Mouse (Mus musculus) myocyte (in vitro differentiated cells): ENCODE results near the gene Gnaq.

Source experiments
- CEBPB ChIP-seq: IDR thresholded peaks from 2 replicates; pipeline ENCODE4 v1.6.1; 2011; ENCODE audit warnings: mild to moderate bottlenecking, moderate library complexity; ENCODE audit not compliant: poor library complexity, insufficient read depth, severe bottlenecking
- MAX ChIP-seq: IDR thresholded peaks from one replicate; pipeline ENCODE4 v1.6.1; 2011; ENCODE audit warnings: low read depth, mild to moderate bottlenecking, control low read depth
- MYOD1 ChIP-seq, 3 experiments: IDR thresholded peaks; one replicate each; pipeline ENCODE4 v1.6.1; 2011; ENCODE audit warnings: control low read depth in 2 of 3, low read depth in 2 of 3, mild to moderate bottlenecking in 2 of 3, moderate library complexity in 1 of 3; ENCODE audit not compliant: insufficient read length in 2 of 3, control insufficient read depth in 1 of 3
- MYOG ChIP-seq, 3 experiments: IDR thresholded peaks; one replicate each; pipeline ENCODE4 v1.6.1; 2011; ENCODE audit warnings: control low read depth in 2 of 3, low read depth in 2 of 3, mild to moderate bottlenecking in 2 of 3; ENCODE audit not compliant: insufficient read length in 2 of 3, control insufficient read depth in 1 of 3, insufficient read depth in 1 of 3
- POLR2A ChIP-seq: IDR thresholded peaks from one replicate; pipeline ENCODE4 v1.6.1; 2011; ENCODE audit warnings: low read depth, mild to moderate bottlenecking, control low read depth, moderate library complexity; ENCODE audit not compliant: insufficient read length
- POLR2AphosphoS2 ChIP-seq: IDR thresholded peaks from one replicate; pipeline ENCODE4 v1.6.1; 2011; ENCODE audit warnings: low read depth, control low read depth; ENCODE audit not compliant: insufficient read length
- TCF12 ChIP-seq: IDR thresholded peaks from one replicate; pipeline ENCODE4 v1.6.1; 2011; ENCODE audit warnings: mild to moderate bottlenecking, control low read depth; ENCODE audit not compliant: poor library complexity, insufficient read depth, severe bottlenecking
- USF1 ChIP-seq: IDR thresholded peaks from one replicate; pipeline ENCODE4 v1.6.1; 2011; ENCODE audit warnings: low read depth, mild to moderate bottlenecking, control low read depth, moderate library complexity

GRCm38 (mm10) chr19:16386514-16386913, 253.9 kb downstream of the Gnaq start:
- TF ChIP-seq POLR2A (no peak), POLR2AphosphoS2 (no peak), USF1 (no peak), MAX (no peak), MYOG (IDR thresholded peaks at IDR 0.05; ENCODE audit: control insufficient read depth in 1 of 3, insufficient read depth in 1 of 3, insufficient read length in 2 of 3, low read depth in 2 of 3) (no peak), TCF12 (no peak), CEBPB (no peak), MYOD1 (IDR thresholded peaks at IDR 0.05; ENCODE audit: control insufficient read depth in 1 of 3, insufficient read length in 2 of 3, low read depth in 2 of 3) (peak in 1 of 3 experiments; percentile 33)
